Mouse (Mus musculus) CD4-positive, CD25-positive, alpha-beta regulatory T cell, adult 9 weeks (primary cell): ENCODE results near the gene Mup10. TPM values are rescaled to one million over a fixed set of nuclear protein-coding genes. Genes with fewer than 3 reads are reported as not detected.

Experiments used
- polyA plus RNA-seq: library from polyadenylated mRNA; unstranded; fragments of 100-300 nt; shearing (Covaris generic); gene quantifications from one replicate; pipeline ENCODE4 v1.2.1, GENCODE M21; 2017

Gene Mup10
- polyA plus RNA-seq = not detected

DNA sequence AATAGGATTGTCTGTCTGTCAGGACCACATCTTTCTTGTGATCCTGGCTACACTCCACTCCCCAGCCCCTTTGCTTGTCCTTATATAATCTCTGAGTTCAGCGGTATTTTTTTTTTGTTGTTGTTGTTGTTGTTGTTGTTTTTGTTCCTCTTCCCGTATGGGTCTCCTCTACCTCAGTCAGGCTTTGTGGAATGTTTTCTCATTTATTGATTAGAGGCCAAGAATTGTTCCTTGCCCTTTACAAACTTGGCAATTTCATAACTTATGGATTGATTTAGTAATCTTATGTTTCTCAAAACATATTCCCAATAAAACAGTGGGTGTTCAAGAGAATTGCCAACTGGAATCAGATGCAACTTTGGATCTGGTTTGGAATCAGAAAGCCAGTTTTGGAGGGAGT lies at the start of gene Mup10:
Gene Mup10 (minus strand): TSS at position 101 of the 400 bp plus-strand sequence.

Other genes starting within 250 kb of the Mup10 start
- not detected for gene Mup9, start 160.2 kb downstream of the Mup10 start, polyA plus RNA-seq
- not detected for gene Mup1, start 80.2 kb downstream of the Mup10 start, polyA plus RNA-seq
- gene Mup11, start 80.2 kb upstream of the Mup10 start, polyA plus RNA-seq = not detected
- not detected for gene Mup12, start 159.1 kb upstream of the Mup10 start, polyA plus RNA-seq
- gene Mup22, start 239.3 kb upstream of the Mup10 start, polyA plus RNA-seq = not detected